Mouse (Mus musculus): ENCODE data around the gene Rcn1. TPM values are rescaled to one million over a fixed set of nuclear protein-coding genes. Genes with fewer than 3 reads are reported as not detected.

Rcn1 gene
- polyA plus RNA-seq, 1 experiment, result 92.4 TPM

DNA sequence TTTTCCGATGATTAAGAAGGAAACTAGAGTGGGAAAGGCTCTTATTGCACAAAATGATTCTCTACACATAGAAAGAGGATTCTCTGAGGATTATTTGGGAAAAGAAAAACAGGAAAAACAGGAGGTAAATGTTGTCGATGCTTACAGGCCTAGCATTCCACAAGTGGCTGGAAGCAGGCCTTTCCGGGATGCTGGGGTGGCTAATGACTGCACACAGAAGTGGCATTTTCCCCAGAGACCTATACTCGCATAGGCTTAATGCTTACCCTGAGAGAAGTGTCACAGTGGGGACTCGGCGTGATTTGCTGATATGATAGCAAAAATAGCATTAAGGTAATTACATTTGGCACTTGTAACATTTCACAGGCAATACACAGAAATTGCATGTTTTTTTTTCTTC, 50.2 kb downstream of the Rcn1 start:
- H3ac ChIP-seq (ENCODE audit: control insufficient read depth, insufficient read length), result no peak overlapping the region
- no peak for TF ChIP-seq TCF3 (IDR thresholded peaks at IDR 0.05; ENCODE audit: insufficient read length, low read depth)
- no peak for TF ChIP-seq MYOG (IDR thresholded peaks at IDR 0.05; ENCODE audit: control insufficient read depth in 1 of 3, insufficient read depth in 1 of 3, insufficient read length in 2 of 3, low read depth in 2 of 3)
- no peak for TF ChIP-seq E2F4 (IDR thresholded peaks at IDR 0.05; ENCODE audit: insufficient read depth)
- no peak for TF ChIP-seq REST (IDR thresholded peaks at IDR 0.05; ENCODE audit: insufficient read depth, insufficient read length)
- TF ChIP-seq MAX (IDR thresholded peaks at IDR 0.05; ENCODE audit: low read depth), result no peak
- TF ChIP-seq SRF (IDR thresholded peaks at IDR 0.05; ENCODE audit: control insufficient read depth, insufficient read length, low read depth), result no peak
- no peak for TF ChIP-seq TCF12 (IDR thresholded peaks at IDR 0.05; ENCODE audit: insufficient read depth, poor library complexity, severe bottlenecking)
- TF ChIP-seq POLR2A (IDR thresholded peaks at IDR 0.05; ENCODE audit: insufficient read length, low read depth), result no peak
- TF ChIP-seq POLR2AphosphoS2 (IDR thresholded peaks at IDR 0.05; ENCODE audit: insufficient read length, low read depth), result no peak
- TF ChIP-seq USF1 (IDR thresholded peaks at IDR 0.05; ENCODE audit: low read depth), result no peak
- no peak for TF ChIP-seq CEBPB (IDR thresholded peaks at IDR 0.05; ENCODE audit: insufficient read depth, poor library complexity, severe bottlenecking)
- no peak for TF ChIP-seq MYOD1 (IDR thresholded peaks at IDR 0.05; ENCODE audit: control insufficient read depth in 1 of 3, insufficient read length in 2 of 3, low read depth in 2 of 3)
- H3K79me2 ChIP-seq (ENCODE audit: control insufficient read depth, insufficient read depth), result no peaks in the 10 kb centered on the region
- no peaks in the 10 kb centered on the region for H3K27me3 ChIP-seq (ENCODE audit: control insufficient read depth, insufficient read depth, insufficient read length)
- no peaks in the 10 kb centered on the region for H3K36me3 ChIP-seq (ENCODE audit: control insufficient read depth, insufficient read depth)
- no peak overlapping the region for H3K4me3 ChIP-seq
- no peak overlapping the region for H3K4me2 ChIP-seq (ENCODE audit: low read depth)

DNA sequence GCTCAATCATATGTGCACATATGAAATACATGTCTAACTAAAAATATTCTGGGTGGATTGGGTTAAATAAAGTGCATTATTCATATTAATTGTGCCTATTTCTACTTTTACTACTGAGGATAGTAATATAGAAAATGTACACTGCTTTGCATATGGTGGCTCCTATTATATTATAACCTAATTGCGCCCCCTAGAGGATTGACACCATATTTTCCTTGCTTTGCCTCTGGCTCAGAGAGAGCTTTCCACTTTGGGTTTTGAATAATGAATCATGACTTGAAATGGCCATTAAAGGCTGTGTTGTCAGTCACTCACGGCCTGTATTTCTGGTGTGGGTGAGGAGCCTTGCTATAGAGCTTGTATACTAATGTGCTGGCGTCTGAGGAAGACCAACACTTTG, 59.1 kb downstream of the Rcn1 start:
- TF ChIP-seq POLR2A (IDR thresholded peaks at IDR 0.05; ENCODE audit: insufficient read length, low read depth) (no peak), E2F4 (IDR thresholded peaks at IDR 0.05; ENCODE audit: insufficient read depth) (no peak), MYOD1 (IDR thresholded peaks at IDR 0.05; ENCODE audit: control insufficient read depth in 1 of 3, insufficient read length in 2 of 3, low read depth in 2 of 3) (no peak), POLR2AphosphoS2 (IDR thresholded peaks at IDR 0.05; ENCODE audit: insufficient read length, low read depth) (no peak), MYOG (IDR thresholded peaks at IDR 0.05; ENCODE audit: control insufficient read depth in 1 of 3, insufficient read depth in 1 of 3, insufficient read length in 2 of 3, low read depth in 2 of 3) (no peak), MAX (IDR thresholded peaks at IDR 0.05; ENCODE audit: low read depth) (no peak), USF1 (IDR thresholded peaks at IDR 0.05; ENCODE audit: low read depth) (no peak)
- no peaks in the 10 kb centered on the region for H3K36me3 ChIP-seq (ENCODE audit: control insufficient read depth, insufficient read depth)
- H3K27me3 ChIP-seq (ENCODE audit: control insufficient read depth, insufficient read depth, insufficient read length), result peaks cover 8% of the 10 kb centered on the region
- H3K4me3 ChIP-seq, result no peak overlapping the region
- no peak overlapping the region for H3K4me2 ChIP-seq (ENCODE audit: low read depth)
- no peaks in the 10 kb centered on the region for H3K79me2 ChIP-seq (ENCODE audit: control insufficient read depth, insufficient read depth)
- H3ac ChIP-seq (ENCODE audit: control insufficient read depth, insufficient read length), result no peak overlapping the region

DNA sequence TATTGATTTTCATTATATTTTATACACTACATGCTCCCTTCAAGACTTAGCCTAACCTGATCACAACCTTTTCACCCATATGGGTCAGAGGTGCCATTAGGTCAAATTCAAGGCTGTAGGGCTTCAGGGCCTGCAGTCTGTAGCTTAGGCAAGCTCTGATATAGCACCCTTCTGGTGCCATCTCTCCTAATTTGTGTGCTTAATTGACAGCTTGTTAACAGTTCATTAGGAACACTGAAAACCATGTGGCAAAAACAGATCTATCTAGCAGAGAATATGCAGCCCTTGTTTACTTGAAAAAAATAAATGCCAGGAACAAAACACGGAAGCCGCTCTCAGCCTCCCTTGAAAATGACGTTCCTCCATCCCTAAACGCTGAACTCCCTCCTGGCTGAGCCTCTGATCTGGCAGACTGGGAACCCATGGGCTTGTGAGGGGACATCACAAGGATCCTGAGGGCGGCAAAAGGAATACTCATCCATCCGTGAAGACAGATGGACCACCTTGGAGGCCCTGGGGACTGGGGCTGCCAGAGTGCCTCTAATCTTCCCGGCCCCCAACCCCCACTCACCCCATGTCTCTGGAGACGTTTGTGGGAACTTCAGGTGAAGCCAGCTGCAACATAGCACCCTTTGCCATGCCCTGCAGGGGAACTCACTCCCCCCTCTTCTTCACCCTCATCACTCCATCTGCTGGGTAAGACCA, 61.8 kb downstream of the Rcn1 start:
- TF ChIP-seq REST (IDR thresholded peaks at IDR 0.05; ENCODE audit: insufficient read depth, insufficient read length) (no peak), E2F4 (IDR thresholded peaks at IDR 0.05; ENCODE audit: insufficient read depth) (no peak), MYOD1 (IDR thresholded peaks at IDR 0.05; ENCODE audit: control insufficient read depth in 1 of 3, insufficient read length in 2 of 3, low read depth in 2 of 3) (no peak), POLR2A (IDR thresholded peaks at IDR 0.05; ENCODE audit: insufficient read length, low read depth) (no peak), TCF12 (IDR thresholded peaks at IDR 0.05; ENCODE audit: insufficient read depth, poor library complexity, severe bottlenecking) (no peak), MYOG (IDR thresholded peaks at IDR 0.05; ENCODE audit: control insufficient read depth in 1 of 3, insufficient read depth in 1 of 3, insufficient read length in 2 of 3, low read depth in 2 of 3) (no peak), MAX (IDR thresholded peaks at IDR 0.05; ENCODE audit: low read depth) (no peak), SRF (IDR thresholded peaks at IDR 0.05; ENCODE audit: control insufficient read depth, insufficient read length, low read depth) (no peak)
- Histone ChIP-seq H3K4me3 (no peak overlapping the region), H3K27me3 (ENCODE audit: control insufficient read depth, insufficient read depth, insufficient read length) (peaks cover 8% of the 10 kb centered on the region)

DNA sequence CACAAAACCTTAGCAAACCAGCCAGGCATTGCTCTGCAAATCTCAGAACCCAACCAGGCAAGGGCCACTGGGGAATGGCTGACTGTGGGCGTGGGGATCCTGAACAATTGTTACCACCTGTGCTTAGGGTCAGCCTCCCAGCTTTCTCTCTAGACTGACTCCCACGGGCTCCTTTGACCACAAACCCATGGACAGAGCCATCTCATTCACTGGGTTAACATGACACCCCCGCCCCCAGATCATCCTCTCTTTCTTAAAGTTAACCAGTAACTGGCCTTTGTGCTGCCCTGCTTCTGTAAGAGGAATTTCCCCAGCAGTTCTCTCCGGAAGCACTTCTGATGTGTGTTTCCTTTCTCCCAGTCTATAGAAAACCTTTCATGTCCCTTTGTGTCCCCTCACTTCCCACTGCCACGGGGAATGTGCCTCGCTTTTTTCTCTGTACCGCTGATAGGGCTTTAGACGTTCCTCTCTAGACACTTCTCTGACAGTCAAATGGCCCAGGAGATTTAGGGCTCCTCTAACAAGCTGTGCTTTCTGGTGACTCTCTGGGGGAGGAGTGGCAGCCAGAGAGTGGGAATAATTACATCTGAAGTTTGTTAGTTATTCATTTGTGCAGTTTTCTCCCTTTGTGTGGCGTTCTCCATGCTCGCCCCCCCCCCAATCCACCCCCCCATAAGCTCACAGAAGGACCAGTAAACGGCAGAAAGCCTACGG, 62.6 kb downstream of the Rcn1 start:
- Histone ChIP-seq H3K4me2 (ENCODE audit: low read depth) (no peak overlapping the region), H3K36me3 (ENCODE audit: control insufficient read depth, insufficient read depth) (no peaks in the 10 kb centered on the region), H3K79me2 (ENCODE audit: control insufficient read depth, insufficient read depth) (no peaks in the 10 kb centered on the region), H3ac (ENCODE audit: control insufficient read depth, insufficient read length) (no peak overlapping the region), H3K4me3 (no peak overlapping the region), H3K27me3 (ENCODE audit: control insufficient read depth, insufficient read depth, insufficient read length) (peaks cover 14% of the 10 kb centered on the region)
- no peak for TF ChIP-seq MAX (IDR thresholded peaks at IDR 0.05; ENCODE audit: low read depth)

More for the DNA sequence above, 61.8 kb downstream of the Rcn1 start:
- H3K4me2 ChIP-seq (ENCODE audit: low read depth), result no peak overlapping the region
- no peaks in the 10 kb centered on the region for H3K36me3 ChIP-seq (ENCODE audit: control insufficient read depth, insufficient read depth)
- H3ac ChIP-seq (ENCODE audit: control insufficient read depth, insufficient read length), result no peak overlapping the region
- no peaks in the 10 kb centered on the region for H3K79me2 ChIP-seq (ENCODE audit: control insufficient read depth, insufficient read depth)

Other genes with a start within 250 kb of the Rcn1 start
- not detected for gene Them7, start 175.0 kb downstream of the Rcn1 start, polyA plus RNA-seq (2012; fragmentation: generic; extraction: Trizol)